Mouse (Mus musculus): ENCODE measurements at regions not wholly inside any gene's neighbourhood (a gene's known extent, or its start where the extent isn't known, plus 50 kb on each side); places are given as distances from the start of the nearest gene placed in this dataset.

GRCm38 (mm10) chr1:42472495-42473230 lies 222.9 kb upstream of the Pou3f3 start:
- no peak for TF ChIP-seq EP300 (IDR thresholded peaks at IDR 0.05; ENCODE audit: low read depth)
- TF ChIP-seq CTCF (IDR thresholded peaks at IDR 0.05; ENCODE audit: low read depth): no peak

All from liver, postnatal 0 days (tissue).